Mouse (Mus musculus) G1E (cell line): ENCODE results near the gene Pde4d.

Source experiments
- CTCF ChIP-seq: IDR thresholded peaks from 2 replicates; pipeline ENCODE4 v1.5.1; 2012; ENCODE audit warnings: low read depth, low read length, inconsistent platforms, mixed read lengths
- GATA1 ChIP-seq: IDR thresholded peaks from 2 replicates; pipeline ENCODE4 v1.6.1; 2012; ENCODE audit warnings: borderline replicate concordance, low read length, inconsistent platforms, mixed read lengths
- TAL1 ChIP-seq: conservative IDR thresholded peaks from 2 replicates; pipeline ENCODE4 v1.6.1; 2012; ENCODE audit warnings: low read depth, low read length, inconsistent platforms, mixed read lengths

DNA sequence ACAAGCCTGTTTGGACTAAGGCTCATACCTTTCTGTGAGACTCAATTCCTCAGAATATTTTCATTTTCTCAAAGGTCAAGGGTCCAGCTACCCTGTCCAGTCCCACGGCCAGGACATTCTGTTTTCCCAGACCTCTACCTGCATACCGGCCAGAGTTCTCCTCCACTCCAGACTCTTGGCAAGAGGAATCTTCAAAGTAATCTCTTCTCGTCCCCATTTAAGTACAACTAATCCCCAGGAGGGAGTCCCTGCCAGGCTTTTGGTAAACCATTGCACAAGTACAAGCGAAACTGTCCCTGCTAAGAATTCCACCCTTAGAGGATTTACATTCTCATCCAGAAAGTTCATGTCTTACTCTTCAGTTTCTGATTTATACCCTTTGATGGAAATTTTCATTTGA, 1128.2 kb downstream of the Pde4d start:
- TF ChIP-seq CTCF (no peak), GATA1 (no peak), TAL1 (no peak)
